Mouse (Mus musculus): ENCODE measurements around the gene Herc2. TPM values are rescaled to one million over a fixed set of nuclear protein-coding genes. Genes with fewer than 3 reads are reported as not detected.

Gene Herc2
- total and polyA plus RNA-seq, 2 experiments from 2014 or later = 41.8 to 89.2 TPM

GRCm38 (mm10) chr7:56064876-56065275 is 14.9 kb downstream of the Herc2 start:
- no peak for ATAC-seq
- WGBS = 90% methylated on average over 1 of the region's 1 CpGs
- no peak for TF ChIP-seq CTCF (IDR thresholded peaks at IDR 0.05; ENCODE audit: low read depth)

GRCm38 (mm10) chr7:56066136-56066535 is 16.1 kb downstream of the Herc2 start:
- H3K9ac ChIP-seq (replicated peaks; ENCODE audit: low read length) = no peak overlapping the region
- no peak for TF ChIP-seq CTCF (IDR thresholded peaks at IDR 0.05; ENCODE audit: low read depth)
- no peak overlapping the region for H3K27ac ChIP-seq
- DNase-seq (ENCODE audit: low spot score) (no peak), ATAC-seq (no peak)
- no peaks in the 10 kb centered on the region for H3K4me1 ChIP-seq (ENCODE audit: insufficient read depth, low read length)
- H3K9me3 ChIP-seq (ENCODE audit: low read length) = no peaks in the 10 kb centered on the region
- no peaks in the 10 kb centered on the region for H3K27me3 ChIP-seq (ENCODE audit: insufficient read depth, low read length)
- whole genome bisulfite sequencing = 82% methylated on average over 2 of the region's 2 CpGs
- H3K36me3 ChIP-seq (ENCODE audit: insufficient read depth, low read length) = no peaks in the 10 kb centered on the region
- no peak overlapping the region for H3K4me3 ChIP-seq (ENCODE audit: low read length)
- no peak overlapping the region for H3K4me2 ChIP-seq (ENCODE audit: low read depth, low read length)

More at GRCm38 (mm10) chr7:56064876-56065275, 14.9 kb downstream of the Herc2 start:
- Histone ChIP-seq H3K27ac (no peak overlapping the region), H3K36me3 (ENCODE audit: insufficient read depth, low read length) (no peaks in the 10 kb centered on the region), H3K4me3 (ENCODE audit: low read length) (no peak overlapping the region), H3K4me2 (ENCODE audit: low read depth, low read length) (no peak overlapping the region), H3K27me3 (ENCODE audit: insufficient read depth, low read length) (no peaks in the 10 kb centered on the region), H3K9me3 (ENCODE audit: low read length) (no peaks in the 10 kb centered on the region), H3K9ac (replicated peaks; ENCODE audit: low read length) (no peak overlapping the region), H3K4me1 (ENCODE audit: insufficient read depth, low read length) (no peaks in the 10 kb centered on the region)
- no peak for DNase-seq (ENCODE audit: low spot score)

GRCm38 (mm10) chr7:56066634-56067033 is 16.6 kb downstream of the Herc2 start:
- ATAC-seq (no peak), DNase-seq (ENCODE audit: low spot score) (no peak)
- Histone ChIP-seq H3K4me2 (ENCODE audit: low read depth, low read length) (no peak overlapping the region), H3K36me3 (ENCODE audit: insufficient read depth, low read length) (no peaks in the 10 kb centered on the region), H3K27ac (no peak overlapping the region), H3K27me3 (ENCODE audit: insufficient read depth, low read length) (no peaks in the 10 kb centered on the region), H3K4me1 (ENCODE audit: insufficient read depth, low read length) (no peaks in the 10 kb centered on the region), H3K9ac (replicated peaks; ENCODE audit: low read length) (no peak overlapping the region), H3K4me3 (ENCODE audit: low read length) (no peak overlapping the region), H3K9me3 (ENCODE audit: low read length) (no peaks in the 10 kb centered on the region)
- 100% methylated on average over 1 of the region's 1 CpGs for WGBS
- TF ChIP-seq CTCF (IDR thresholded peaks at IDR 0.05; ENCODE audit: low read depth) = no peak

- TF ChIP-seq CTCF (IDR thresholded peaks at IDR 0.05; ENCODE audit: low read depth) = no peak
- no peaks in the 10 kb centered on the region for H3K4me1 ChIP-seq (ENCODE audit: insufficient read depth, low read length)
- ATAC-seq (no peak), DNase-seq (ENCODE audit: low spot score) (no peak)
- H3K36me3 ChIP-seq (ENCODE audit: insufficient read depth, low read length) = no peaks in the 10 kb centered on the region
- H3K4me2 ChIP-seq (ENCODE audit: low read depth, low read length) = no peak overlapping the region
- 90% methylated on average over 4 of the region's 4 CpGs for WGBS
- no peak overlapping the region for H3K27ac ChIP-seq
- H3K9ac ChIP-seq (replicated peaks; ENCODE audit: low read length) = no peak overlapping the region
- no peak overlapping the region for H3K4me3 ChIP-seq (ENCODE audit: low read length)
- no peaks in the 10 kb centered on the region for H3K27me3 ChIP-seq (ENCODE audit: insufficient read depth, low read length)
- H3K9me3 ChIP-seq (ENCODE audit: low read length) = no peaks in the 10 kb centered on the region
These were observed 21.7 kb downstream of the Herc2 start for GRCm38 (mm10) chr7:56071724-56072123.

GRCm38 (mm10) chr7:56083034-56083433 is 33.0 kb downstream of the Herc2 start:
- no peak for TF ChIP-seq CTCF (IDR thresholded peaks at IDR 0.05; ENCODE audit: low read depth)
- WGBS = 85% methylated on average over 2 of the region's 2 CpGs
- Histone ChIP-seq H3K4me1 (ENCODE audit: insufficient read depth, low read length) (no peaks in the 10 kb centered on the region), H3K4me2 (ENCODE audit: low read depth, low read length) (no peak overlapping the region), H3K27me3 (ENCODE audit: insufficient read depth, low read length) (no peaks in the 10 kb centered on the region), H3K4me3 (ENCODE audit: low read length) (no peak overlapping the region), H3K9me3 (ENCODE audit: low read length) (no peaks in the 10 kb centered on the region), H3K9ac (replicated peaks; ENCODE audit: low read length) (no peak overlapping the region), H3K36me3 (ENCODE audit: insufficient read depth, low read length) (peaks cover 32% of the 10 kb centered on the region), H3K27ac (no peak overlapping the region)
- DNase-seq (ENCODE audit: low spot score) (no peak), ATAC-seq (no peak)

GRCm38 (mm10) chr7:56089097-56089496 is 39.1 kb downstream of the Herc2 start:
- ATAC-seq = no peak
- Histone ChIP-seq H3K4me1 (ENCODE audit: insufficient read depth, low read length) (no peaks in the 10 kb centered on the region), H3K4me3 (ENCODE audit: low read length) (no peak overlapping the region), H3K4me2 (ENCODE audit: low read depth, low read length) (no peak overlapping the region), H3K27ac (no peak overlapping the region), H3K9ac (replicated peaks; ENCODE audit: low read length) (no peak overlapping the region), H3K9me3 (ENCODE audit: low read length) (no peaks in the 10 kb centered on the region), H3K27me3 (ENCODE audit: insufficient read depth, low read length) (no peaks in the 10 kb centered on the region), H3K36me3 (ENCODE audit: insufficient read depth, low read length) (peaks cover 75% of the 10 kb centered on the region)
- 86% methylated on average over 3 of the region's 3 CpGs for WGBS
- no peak for TF ChIP-seq CTCF (IDR thresholded peaks at IDR 0.05; ENCODE audit: low read depth)
- no peak for DNase-seq (ENCODE audit: low spot score)

- DNase-seq (ENCODE audit: low spot score) = no peak
- Histone ChIP-seq H3K4me2 (ENCODE audit: low read depth, low read length) (no peak overlapping the region), H3K4me3 (ENCODE audit: low read length) (no peak overlapping the region), H3K27me3 (ENCODE audit: insufficient read depth, low read length) (no peaks in the 10 kb centered on the region), H3K9ac (replicated peaks; ENCODE audit: low read length) (no peak overlapping the region), H3K4me1 (ENCODE audit: insufficient read depth, low read length) (no peaks in the 10 kb centered on the region), H3K36me3 (ENCODE audit: insufficient read depth, low read length) (peaks cover 70% of the 10 kb centered on the region), H3K27ac (no peak overlapping the region), H3K9me3 (ENCODE audit: low read length) (no peaks in the 10 kb centered on the region)
- 98% methylated on average over 5 of the region's 5 CpGs for WGBS
- no peak for TF ChIP-seq CTCF (IDR thresholded peaks at IDR 0.05; ENCODE audit: low read depth)
- no peak for ATAC-seq
These were observed 41.4 kb downstream of the Herc2 start for GRCm38 (mm10) chr7:56091445-56091844.
